Mouse (Mus musculus) olfactory bulb, adult 2 months (tissue): ENCODE measurements around the gene Glis3.

Experiments used
- CTCF ChIP-seq: fragments of 200-500 bp; IDR thresholded peaks from 2 replicates; pipeline ENCODE4 v1.5.1; 2012; ENCODE audit warnings: low read depth, mild to moderate bottlenecking, low read length, moderate library complexity; ENCODE audit not compliant: insufficient read depth
- POLR2A ChIP-seq: fragments of 200-500 bp; IDR thresholded peaks from 2 replicates; pipeline ENCODE4 v1.6.1; 2012; ENCODE audit warnings: mild to moderate bottlenecking, low read depth, low read length, moderate library complexity; ENCODE audit not compliant: insufficient read depth

GRCm38 (mm10) chr19:28656882-28657281 is 23.0 kb downstream of the Glis3 start:
- TF ChIP-seq CTCF (no peak), POLR2A (no peak)
